Mouse (Mus musculus) CD4-positive, CD25-positive, alpha-beta regulatory T cell, adult 4 months (primary cell): ENCODE measurements around the gene Zfp606. TPM values are rescaled to one million over a fixed set of nuclear protein-coding genes. Genes with fewer than 3 reads are reported as not detected.

Experiments
- ATAC-seq: one replicate; pipeline ENCODE4 v1.8.0; 2017
- polyA plus RNA-seq, 2 experiments: library from polyadenylated mRNA; unstranded; fragments of 100-300 nt; shearing (Covaris generic); gene quantifications; one replicate each; pipeline ENCODE4 v1.2.1; 2017

Gene Zfp606
- polyA plus RNA-seq = 1 to 10 TPM; 7.8 to 8.3 TPM

GRCm38 (mm10) chr7:12478158-12479008 is at the start of gene Zfp606:
Gene Zfp606, plus strand, starts transcription at chr7:12478293.
- ATAC-seq = peak; percentile 97

GRCm38 (mm10) chr7:12479009-12479346 is 885 bp downstream of the Zfp606 start:
- ATAC-seq = no peak

- no peak for ATAC-seq
Measured at GRCm38 (mm10) chr7:12479525-12479924, 1.4 kb downstream of the Zfp606 start.

- no peak for ATAC-seq
Measured at GRCm38 (mm10) chr7:12483771-12484170, 5.7 kb downstream of the Zfp606 start.

- no peak for ATAC-seq
Measured at GRCm38 (mm10) chr7:12485956-12486355, 7.9 kb downstream of the Zfp606 start.

- no peak for ATAC-seq
Measured at GRCm38 (mm10) chr7:12486691-12487090, 8.6 kb downstream of the Zfp606 start.

- ATAC-seq = no peak
Measured at GRCm38 (mm10) chr7:12510913-12511312, 32.8 kb downstream of the Zfp606 start.

- ATAC-seq = no peak
Measured at GRCm38 (mm10) chr7:12512217-12512616, 34.1 kb downstream of the Zfp606 start, which contains the start of gene 2900092C05Rik. Gene 2900092C05Rik, plus strand, starts transcription at chr7:12512517.

Other genes with a start within 250 kb of the Zfp606 start
- gene Vmn1r81, start 210.0 kb upstream of the Zfp606 start, polyA plus RNA-seq = under 1 TPM in 1 of 2 experiments, not detected in 1; 0.08 TPM
- gene Vmn1r82, start 177.9 kb upstream of the Zfp606 start, polyA plus RNA-seq = not detected
- gene Vmn1r83, start 148.8 kb upstream of the Zfp606 start, polyA plus RNA-seq = not detected
- under 1 TPM in 1 of 2 experiments, not detected in 1; 0.11 TPM for gene Vmn1r84, start 109.0 kb upstream of the Zfp606 start, polyA plus RNA-seq
- gene Zfp551, start 55.5 kb upstream of the Zfp606 start, polyA plus RNA-seq = 1 to 10 TPM; 2.6 to 5.5 TPM
- gene 2900092C05Rik, start 34.2 kb downstream of the Zfp606 start, polyA plus RNA-seq = not detected
- gene Vmn2r53, start 130.5 kb downstream of the Zfp606 start, polyA plus RNA-seq = under 1 TPM in 1 of 2 experiments, not detected in 1; 0.05 TPM
- not detected for gene Vmn2r54, start 162.0 kb downstream of the Zfp606 start, polyA plus RNA-seq
- gene Vmn2r55, start 206.7 kb downstream of the Zfp606 start, polyA plus RNA-seq = not detected